Mouse (Mus musculus) stomach, postnatal 0 days (tissue): Measurements from ENCODE around the gene Gm266. TPM values are rescaled to one million over a fixed set of nuclear protein-coding genes. Genes with fewer than 3 reads are reported as not detected.

Experiments used
- ATAC-seq: fragments of 200-750 bp; cut with Nextera tagmentation; 2 replicates; pipeline ENCODE4 v1.8.0; 2017; ENCODE audit not compliant: low FRiP score, low TSS enrichment
- DNase-seq: peaks from one replicate; pipeline ENCODE4 v3.0.0-alpha.2; 2016; ENCODE audit warnings: low spot score
- H3K27ac ChIP-seq: fragments of 300-500 bp; sonication (generic); replicated peaks from 2 replicates; pipeline ENCODE4 v1.5.1; 2014; ENCODE audit warnings: mild to moderate bottlenecking, control low read depth
- H3K27me3 ChIP-seq: fragments of 300-500 bp; sonication (generic); 2 replicates; pipeline ENCODE4 v1.6.1; 2014; ENCODE audit warnings: low read length; ENCODE audit not compliant: control insufficient read depth, insufficient read depth
- H3K36me3 ChIP-seq: fragments of 300-500 bp; sonication (generic); 2 replicates; pipeline ENCODE4 v1.6.1; 2014; ENCODE audit warnings: low read length, mixed read lengths; ENCODE audit not compliant: control insufficient read depth, insufficient read depth
- H3K4me1 ChIP-seq: fragments of 300-500 bp; sonication (generic); replicated peaks from 2 replicates; pipeline ENCODE4 v1.6.1; 2014; ENCODE audit warnings: antibody characterized with exemption; ENCODE audit not compliant: control insufficient read depth, insufficient read depth
- H3K4me2 ChIP-seq: fragments of 300-500 bp; sonication (generic); replicated peaks from 2 replicates; pipeline ENCODE4 v1.6.1; 2014; ENCODE audit warnings: low read depth, mild to moderate bottlenecking, control low read depth, moderate library complexity
- H3K4me3 ChIP-seq: fragments of 300-500 bp; sonication (generic); 2 replicates; pipeline ENCODE4 v1.5.1; 2014; ENCODE audit warnings: low read depth, low read length, control low read depth
- H3K9ac ChIP-seq: fragments of 300-500 bp; sonication (generic); 2 replicates; pipeline ENCODE4 v1.6.1; 2014; ENCODE audit warnings: mild to moderate bottlenecking, low read length, control low read depth, mixed read lengths
- H3K9me3 ChIP-seq: fragments of 300-500 bp; sonication (generic); 2 replicates; pipeline ENCODE4 v1.6.1; 2016; ENCODE audit warnings: low read length; ENCODE audit not compliant: control insufficient read depth
- CTCF ChIP-seq: IDR thresholded peaks from 2 replicates; pipeline ENCODE4 v1.5.1; 2016; ENCODE audit warnings: antibody characterized with exemption, low read depth, mild to moderate bottlenecking, moderate library complexity
- EP300 ChIP-seq: optimal IDR thresholded peaks from 2 replicates; pipeline ENCODE3; 2016; ENCODE audit warnings: antibody characterized with exemption
- WGBS: fragments of 180-500 bp; shearing (Covaris S2); extraction: QIAGEN DNeasy Blood & Tissue Kit; methylation state at CpG from one replicate; pipeline ENCODE4 v1.1.7; 2014; 5-methylcytosine and 5-hydroxymethylcytosine counted together
- polyA plus RNA-seq: library from polyadenylated mRNA; unstranded; fragments of >200 nt; fragmentation: Nextera tagmentation; extraction: Ambion mirVana; gene quantifications from 2 replicates; pipeline ENCODE4 v1.2.1, GENCODE M21; 2015

Gene Gm266
- polyA plus RNA-seq, 1 experiment from 2014 or later: 12.5 TPM

- peak; percentile 75 for TF ChIP-seq CTCF
- TF ChIP-seq EP300: no peak
- no peaks in the 10 kb centered on the region for H3K9me3 ChIP-seq
- DNase-seq (no peak), ATAC-seq (no peak)
- H3K4me2 ChIP-seq: no peak overlapping the region
- 63% methylated on average over 2 of the region's 2 CpGs for WGBS
- no peak overlapping the region for H3K27ac ChIP-seq
- no peaks in the 10 kb centered on the region; the same call in 1 of the 2 replicates for H3K4me1 ChIP-seq
- no peak overlapping the region for H3K4me3 ChIP-seq
- H3K36me3 ChIP-seq: no peaks in the 10 kb centered on the region
- H3K9ac ChIP-seq: no peak overlapping the region
- H3K27me3 ChIP-seq: no peaks in the 10 kb centered on the region; the same call in 1 of the 2 replicates
These were observed 5.7 kb downstream of the Gm266 start for GRCm38 (mm10) chr12:111479917-111480316.

- no peak for DNase-seq
- H3K27me3 ChIP-seq: no peaks in the 10 kb centered on the region
- H3K36me3 ChIP-seq: no peaks in the 10 kb centered on the region
- H3K4me1 ChIP-seq: no peaks in the 10 kb centered on the region; the same call in 1 of the 2 replicates
- no peak for ATAC-seq
- WGBS: 51% methylated on average over 5 of the region's 5 CpGs
- TF ChIP-seq CTCF (no peak), EP300 (no peak)
- H3K9me3 ChIP-seq: no peaks in the 10 kb centered on the region
- no peak overlapping the region for H3K4me2 ChIP-seq
- H3K9ac ChIP-seq: no peak overlapping the region
- H3K27ac ChIP-seq: no peak overlapping the region
- no peak overlapping the region for H3K4me3 ChIP-seq
These were observed 6.7 kb downstream of the Gm266 start for GRCm38 (mm10) chr12:111478924-111479323.

- TF ChIP-seq CTCF (peak; percentile 52), EP300 (no peak)
- H3K4me1 ChIP-seq: no peaks in the 10 kb centered on the region; the same call in 1 of the 2 replicates
- no peaks in the 10 kb centered on the region for H3K9me3 ChIP-seq
- H3K27ac ChIP-seq: no peak overlapping the region; the same call in 1 of the 2 replicates
- H3K9ac ChIP-seq: no peak overlapping the region
- H3K4me3 ChIP-seq: no peak overlapping the region
- 34% methylated on average over 8 of the region's 8 CpGs for WGBS
- no peaks in the 10 kb centered on the region for H3K27me3 ChIP-seq
- ATAC-seq: peak; percentile 41; the same call in 1 of the 2 replicates
- DNase-seq: no peak
- no peaks in the 10 kb centered on the region for H3K36me3 ChIP-seq
- no peak overlapping the region for H3K4me2 ChIP-seq
These were observed 10.6 kb downstream of the Gm266 start for GRCm38 (mm10) chr12:111474893-111475643.

- Histone ChIP-seq H3K9me3 (no peaks in the 10 kb centered on the region), H3K4me2 (no peak overlapping the region), H3K9ac (no peak overlapping the region), H3K4me1 (no peaks in the 10 kb centered on the region; the same call in 1 of the 2 replicates), H3K36me3 (no peaks in the 10 kb centered on the region), H3K27me3 (no peaks in the 10 kb centered on the region), H3K4me3 (no peak overlapping the region), H3K27ac (no peak overlapping the region; the same call in 1 of the 2 replicates)
- ATAC-seq (no peak), DNase-seq (no peak)
- WGBS: 92% methylated on average over 3 of the region's 3 CpGs
- TF ChIP-seq EP300 (no peak), CTCF (no peak)
These were observed 11.2 kb downstream of the Gm266 start for GRCm38 (mm10) chr12:111474384-111474783.

GRCm38 (mm10) chr12:111472886-111473285, 12.7 kb downstream of the Gm266 start:
- no peaks in the 10 kb centered on the region for H3K36me3 ChIP-seq
- ATAC-seq (no peak), DNase-seq (no peak)
- H3K4me3 ChIP-seq: no peak overlapping the region
- no peaks in the 10 kb centered on the region; the same call in 1 of the 2 replicates for H3K4me1 ChIP-seq
- H3K9me3 ChIP-seq: no peaks in the 10 kb centered on the region
- H3K9ac ChIP-seq: no peak overlapping the region
- no peak overlapping the region for H3K4me2 ChIP-seq
- WGBS: 58% methylated on average over 5 of the region's 5 CpGs
- H3K27ac ChIP-seq: no peak overlapping the region
- no peaks in the 10 kb centered on the region for H3K27me3 ChIP-seq
- TF ChIP-seq CTCF (no peak), EP300 (no peak)

GRCm38 (mm10) chr12:111471721-111472120, 13.9 kb downstream of the Gm266 start:
- Histone ChIP-seq H3K4me2 (no peak overlapping the region), H3K27ac (no peak overlapping the region), H3K4me1 (no peaks in the 10 kb centered on the region; the same call in 1 of the 2 replicates), H3K4me3 (no peak overlapping the region), H3K27me3 (no peaks in the 10 kb centered on the region), H3K9me3 (no peaks in the 10 kb centered on the region), H3K36me3 (no peaks in the 10 kb centered on the region), H3K9ac (no peak overlapping the region)
- DNase-seq: no peak
- 56% methylated on average over 3 of the region's 3 CpGs for WGBS
- TF ChIP-seq EP300 (no peak), CTCF (no peak)
- ATAC-seq: no peak
